Mouse (Mus musculus) myocyte (in vitro differentiated cells): Measurements from ENCODE around the gene Topbp1.

Experiments
- CEBPB ChIP-seq: IDR thresholded peaks from 2 replicates; pipeline ENCODE4 v1.6.1; 2011; ENCODE audit warnings: mild to moderate bottlenecking, moderate library complexity; ENCODE audit not compliant: poor library complexity, insufficient read depth, severe bottlenecking
- MAX ChIP-seq: IDR thresholded peaks from one replicate; pipeline ENCODE4 v1.6.1; 2011; ENCODE audit warnings: low read depth, mild to moderate bottlenecking, control low read depth
- USF1 ChIP-seq: IDR thresholded peaks from one replicate; pipeline ENCODE4 v1.6.1; 2011; ENCODE audit warnings: low read depth, mild to moderate bottlenecking, control low read depth, moderate library complexity

DNA sequence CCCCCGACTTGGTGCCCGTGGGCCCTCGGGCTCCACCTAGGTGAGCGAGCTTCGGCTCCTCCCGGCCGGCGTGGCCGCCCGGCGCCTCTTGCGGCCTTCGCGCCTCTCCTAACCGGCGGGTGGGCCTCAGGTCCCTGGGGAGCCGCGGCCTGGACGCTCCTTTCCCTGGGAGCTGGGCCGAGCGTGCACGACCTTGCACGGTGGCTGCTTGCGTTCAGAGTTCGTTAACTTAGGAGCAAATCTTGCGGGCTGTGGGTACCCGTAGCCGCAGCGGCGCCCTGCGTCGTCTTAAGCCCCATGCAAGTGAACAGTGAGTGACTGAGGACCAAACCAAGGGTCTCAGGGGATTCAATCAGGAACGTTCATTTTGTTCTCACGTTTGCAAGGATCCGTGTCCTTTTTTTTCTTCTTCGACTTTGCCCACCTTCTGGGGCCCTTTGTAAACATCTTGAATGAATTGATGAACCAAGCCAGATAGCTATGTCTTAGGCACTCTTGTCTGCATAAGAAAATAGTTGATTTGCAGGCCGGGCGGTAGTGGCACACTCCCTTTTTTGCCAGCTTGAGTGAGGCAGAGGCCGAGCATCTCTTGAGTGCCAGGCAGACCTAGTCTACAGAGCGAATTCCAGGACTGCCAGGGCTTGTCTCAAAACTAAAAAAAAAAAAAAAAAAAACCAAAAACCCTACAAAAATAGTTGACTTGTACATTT lies 472 bp downstream of the Topbp1 start:
- no peak for TF ChIP-seq USF1
- no peak for TF ChIP-seq MAX
- TF ChIP-seq CEBPB: no peak
